Comparison of ENCODE assay signal across 17 mouse cellular contexts in genomic region chr2:58660591-58660990, GRCm38 (mm10).
A peak's percentile ranks its signal among the peaks of the same experiment; 100 is the strongest.
DNase-seq lines count a peak whose midpoint lies in the region; ATAC-seq lines count a peak whose summit lies in the region.
"Had no signal": no experiment of that assay in that cellular context is flagged by ENCODE, and none has a peak within 500 bp of the region (broad histone marks: within the 10 kb centered on the region; RNA-seq: fewer than 3 reads in every experiment).

No protein-coding gene starts in this region.

- no peak overlapping the region for H3K4me3 ChIP-seq in heart, embryonic 11.5 days (ENCODE audit: low read depth, low read length)
- no peak overlapping the region for H3K4me3 ChIP-seq in limb, embryonic 12.5 days (replicated peaks)
- no peak overlapping the region for H3K4me3 ChIP-seq in limb, embryonic 10.5 days
- H3K4me3 ChIP-seq in embryonic facial prominence, embryonic 13.5 days = no peak overlapping the region
- no peak overlapping the region for H3K4me3 ChIP-seq in limb, embryonic 15.5 days
- H3K4me3 ChIP-seq: forebrain, embryonic 13.5 days; midbrain, embryonic 12.5 days had no signal

- no peak overlapping the region; the same call in 1 of the 2 replicates for H3K4me2 ChIP-seq in heart, embryonic 11.5 days
- H3K4me2 ChIP-seq in limb, embryonic 12.5 days = peak overlapping the region; percentile 33
- peak overlapping the region; percentile 21; the same call in 1 of the 2 replicates for H3K4me2 ChIP-seq in embryonic facial prominence, embryonic 13.5 days
- 0 out of 2 replicates have a peak overlapping the region, but pooled peaks have one; percentile 3 for H3K4me2 ChIP-seq in limb, embryonic 15.5 days
- H3K4me2 ChIP-seq: forebrain, embryonic 13.5 days; midbrain, embryonic 12.5 days had no signal

- H3K9me3 ChIP-seq in heart, embryonic 11.5 days (replicated peaks; ENCODE audit: control insufficient read depth, low read length) = no peaks in the 10 kb centered on the region
- H3K9me3 ChIP-seq in limb, embryonic 12.5 days = no peaks in the 10 kb centered on the region
- H3K9me3 ChIP-seq in limb, embryonic 10.5 days (replicated peaks) = no peaks in the 10 kb centered on the region
- H3K9me3 ChIP-seq in embryonic facial prominence, embryonic 13.5 days = no peaks in the 10 kb centered on the region
- H3K9me3 ChIP-seq in limb, embryonic 15.5 days = no peaks in the 10 kb centered on the region
- H3K9me3 ChIP-seq: midbrain, embryonic 12.5 days had no signal

- 68% methylated on average over 13 of the region's 13 CpGs for WGBS in heart, embryonic 11.5 days (ENCODE audit: insufficient replicate concordance)
- 64% methylated on average over 13 of the region's 13 CpGs for WGBS in limb, embryonic 12.5 days
- 73% methylated on average over 13 of the region's 13 CpGs for WGBS in limb, embryonic 10.5 days
- WGBS in embryonic facial prominence, embryonic 13.5 days = 52% methylated on average over 13 of the region's 13 CpGs
- 54% methylated on average over 13 of the region's 13 CpGs for WGBS in limb, embryonic 15.5 days

- no peaks in the 10 kb centered on the region for H3K27me3 ChIP-seq in heart, embryonic 11.5 days (ENCODE audit: control insufficient read depth, insufficient read depth, low read length)
- no peaks in the 10 kb centered on the region for H3K27me3 ChIP-seq in limb, embryonic 12.5 days
- H3K27me3 ChIP-seq in limb, embryonic 10.5 days (ENCODE audit: low read depth, poor library complexity, severe bottlenecking) = no peaks in the 10 kb centered on the region
- no peaks in the 10 kb centered on the region for H3K27me3 ChIP-seq in embryonic facial prominence, embryonic 13.5 days
- no peaks in the 10 kb centered on the region for H3K27me3 ChIP-seq in limb, embryonic 15.5 days
- H3K27me3 ChIP-seq: forebrain, embryonic 13.5 days had no signal

- ATAC-seq in heart, embryonic 11.5 days (replicated peaks; ENCODE audit: insufficient number of reproducible peaks, low FRiP score, low TSS enrichment) = no peak
- no peak for ATAC-seq in limb, embryonic 12.5 days (ENCODE audit: insufficient number of reproducible peaks, insufficient read depth, low FRiP score, low TSS enrichment, low read depth)
- ATAC-seq in embryonic facial prominence, embryonic 13.5 days (ENCODE audit: insufficient number of reproducible peaks, insufficient read depth, low FRiP score, low TSS enrichment, low read depth) = peak; percentile 26; the same call in 1 of the 2 replicates
- no peak for ATAC-seq in limb, embryonic 15.5 days (ENCODE audit: insufficient number of reproducible peaks, low FRiP score, low TSS enrichment, low read depth)
- ATAC-seq: forebrain, embryonic 13.5 days; intestine, postnatal 0 days had no signal

- no peak overlapping the region for H3K9ac ChIP-seq in heart, embryonic 11.5 days (ENCODE audit: low read depth, low read length)
- 0 out of 2 replicates have a peak overlapping the region, but pooled peaks have one; percentile 8 for H3K9ac ChIP-seq in limb, embryonic 12.5 days (replicated peaks)
- no peak overlapping the region for H3K9ac ChIP-seq in embryonic facial prominence, embryonic 13.5 days
- H3K9ac ChIP-seq in limb, embryonic 15.5 days = no peak overlapping the region
- H3K9ac ChIP-seq: forebrain, embryonic 13.5 days; midbrain, embryonic 12.5 days had no signal

- no peak overlapping the region for H3K27ac ChIP-seq in heart, embryonic 11.5 days (ENCODE audit: low read depth, low read length)
- H3K27ac ChIP-seq in limb, embryonic 12.5 days = 0 out of 2 replicates have a peak overlapping the region, but pooled peaks have one; percentile 53
- H3K27ac ChIP-seq in limb, embryonic 10.5 days = no peak overlapping the region
- H3K27ac ChIP-seq in embryonic facial prominence, embryonic 13.5 days = 0 out of 2 replicates have a peak overlapping the region, but pooled peaks have one; percentile 28
- H3K27ac ChIP-seq in limb, embryonic 15.5 days = no peak overlapping the region; the same call in 1 of the 2 replicates
- H3K27ac ChIP-seq: forebrain, embryonic 13.5 days; midbrain, embryonic 12.5 days had no signal

- peak; percentile 28 for DNase-seq in heart, adult 11 months
- no peak for DNase-seq in limb, embryonic 10.5 days (ENCODE audit: low spot score)
- no peak for DNase-seq in left cerebral cortex, adult 9 months (ENCODE audit: low spot score in 2 of 2)
- DNase-seq: cerebellum, adult 11 months; cerebellum, postnatal 25 days; heart, adult 18-20 months; kidney, postnatal 14 days; lung, adult 18-20 months; lung, postnatal 36 days; right cerebral cortex, postnatal 25 days had no signal

- H3K4me1 ChIP-seq in heart, embryonic 11.5 days (ENCODE audit: control insufficient read depth, insufficient read depth, low read length) = no peaks in the 10 kb centered on the region; the same call in 1 of the 2 replicates
- H3K4me1 ChIP-seq in limb, embryonic 12.5 days (replicated peaks) = peaks cover 16% of the 10 kb centered on the region
- peaks cover 13% of the 10 kb centered on the region for H3K4me1 ChIP-seq in limb, embryonic 10.5 days
- H3K4me1 ChIP-seq in embryonic facial prominence, embryonic 13.5 days = peaks cover 21% of the 10 kb centered on the region
- H3K4me1 ChIP-seq in limb, embryonic 15.5 days = no peaks in the 10 kb centered on the region

- H3K36me3 ChIP-seq in heart, embryonic 11.5 days (ENCODE audit: control insufficient read depth, insufficient read depth, low read length) = no peaks in the 10 kb centered on the region
- no peaks in the 10 kb centered on the region for H3K36me3 ChIP-seq in limb, embryonic 12.5 days
- H3K36me3 ChIP-seq in limb, embryonic 10.5 days = no peaks in the 10 kb centered on the region
- no peaks in the 10 kb centered on the region for H3K36me3 ChIP-seq in embryonic facial prominence, embryonic 13.5 days
- H3K36me3 ChIP-seq in limb, embryonic 15.5 days = no peaks in the 10 kb centered on the region
- H3K36me3 ChIP-seq: midbrain, embryonic 12.5 days had no signal

Comparison
In these comparisons a context has a peak if more than half of its experiments do, and no peak if none do; other contexts are left out.
1. H3K27ac ChIP-seq: peak in limb, embryonic 12.5 days (single experiment) and embryonic facial prominence, embryonic 13.5 days (single experiment); none in heart, embryonic 11.5 days (single experiment), limb, embryonic 10.5 days (single experiment) and limb, embryonic 15.5 days (single experiment).